Mouse (Mus musculus): ENCODE data around the gene Kifc3.

GRCm38 (mm10) chr8:95135242-95135641 is 67.4 kb downstream of the Kifc3 start:
- no peak for TF ChIP-seq POLR2A (IDR thresholded peaks at IDR 0.05; ENCODE audit: low read depth, low read length)
- no peak for TF ChIP-seq CTCF (IDR thresholded peaks at IDR 0.05; ENCODE audit: borderline replicate concordance, insufficient read depth, low read length)
